Mouse (Mus musculus) embryo, embryonic 10.5 days (tissue): Measurements from ENCODE around the gene Lrp2.
"Not testable (repeated sequence)": the region's sequence is repeated elsewhere in the genome, so short reads cannot be mapped to it uniquely, and the experiment has no call there.

Source experiments
- DNase-seq: peaks from one replicate; pipeline ENCODE4 v3.0.0-alpha.2; 2015; ENCODE audit warnings: low spot score

The Lrp2 gene

GRCm38 (mm10) chr2:69582861-69583260, 3.0 kb downstream of the Lrp2 start:
- no peak for DNase-seq

GRCm38 (mm10) chr2:69582068-69582467, 3.8 kb downstream of the Lrp2 start:
- DNase-seq = not testable (repeated sequence)

- DNase-seq = no peak
These were observed 5.8 kb downstream of the Lrp2 start for GRCm38 (mm10) chr2:69580091-69580490.

- no peak for DNase-seq
These were observed 7.7 kb downstream of the Lrp2 start for GRCm38 (mm10) chr2:69578206-69578605.

- no peak for DNase-seq
These were observed 9.3 kb downstream of the Lrp2 start for GRCm38 (mm10) chr2:69576531-69576930.

GRCm38 (mm10) chr2:69574934-69575333, 10.9 kb downstream of the Lrp2 start:
- DNase-seq = no peak

- DNase-seq = no peak
These were observed 11.6 kb downstream of the Lrp2 start for GRCm38 (mm10) chr2:69574261-69574660.

GRCm38 (mm10) chr2:69573733-69574054, 12.2 kb downstream of the Lrp2 start:
- DNase-seq = no peak

GRCm38 (mm10) chr2:69573038-69573732, 12.7 kb downstream of the Lrp2 start:
- no peak for DNase-seq

- DNase-seq = no peak
These were observed 15.3 kb downstream of the Lrp2 start for GRCm38 (mm10) chr2:69570556-69570955.

GRCm38 (mm10) chr2:69566281-69566680, 19.6 kb downstream of the Lrp2 start:
- no peak for DNase-seq

- peak; percentile 30 for DNase-seq
These were observed 22.4 kb downstream of the Lrp2 start for GRCm38 (mm10) chr2:69563492-69563891.

- no peak for DNase-seq
These were observed 23.1 kb downstream of the Lrp2 start for GRCm38 (mm10) chr2:69562761-69563160.

GRCm38 (mm10) chr2:69560221-69560620, 25.6 kb downstream of the Lrp2 start:
- no peak for DNase-seq

- DNase-seq = no peak
These were observed 26.5 kb downstream of the Lrp2 start for GRCm38 (mm10) chr2:69559380-69559779.

- DNase-seq = no peak
These were observed 29.2 kb downstream of the Lrp2 start for GRCm38 (mm10) chr2:69556686-69557085.

- no peak for DNase-seq
These were observed 34.2 kb downstream of the Lrp2 start for GRCm38 (mm10) chr2:69551639-69552038.

GRCm38 (mm10) chr2:69546823-69547222, 39.0 kb downstream of the Lrp2 start:
- DNase-seq = no peak

GRCm38 (mm10) chr2:69536018-69536417, 49.8 kb downstream of the Lrp2 start:
- DNase-seq = no peak

- DNase-seq = no peak
These were observed 54.3 kb downstream of the Lrp2 start for GRCm38 (mm10) chr2:69531528-69532055.

- no peak for DNase-seq
These were observed 55.0 kb downstream of the Lrp2 start for GRCm38 (mm10) chr2:69530691-69531527.

- peak; percentile 23 for DNase-seq
These were observed 55.7 kb downstream of the Lrp2 start for GRCm38 (mm10) chr2:69530126-69530525.

- no peak for DNase-seq
These were observed 65.6 kb downstream of the Lrp2 start for GRCm38 (mm10) chr2:69520273-69520672.
